Mouse (Mus musculus) adipocyte (in vitro differentiated cells): ENCODE results near the gene Gm11084.
"Not testable (repeated sequence)": the region's sequence is repeated elsewhere in the genome, so short reads cannot be mapped to it uniquely, and the experiment has no call there.

Experiments used
- DNase-seq: peaks from one replicate; pipeline ENCODE4 v3.0.0-alpha.2; 2016; ENCODE audit warnings: low spot score

Gene Gm11084

GRCm38 (mm10) chr2:72994165-72994564 lies 7.6 kb upstream of the Gm11084 start:
- DNase-seq, result no peak

GRCm38 (mm10) chr2:72992497-72992896 lies 6.0 kb upstream of the Gm11084 start:
- DNase-seq, result no peak

GRCm38 (mm10) chr2:72988945-72989344 lies 2.4 kb upstream of the Gm11084 start:
- DNase-seq, result not testable (repeated sequence)

DNA sequence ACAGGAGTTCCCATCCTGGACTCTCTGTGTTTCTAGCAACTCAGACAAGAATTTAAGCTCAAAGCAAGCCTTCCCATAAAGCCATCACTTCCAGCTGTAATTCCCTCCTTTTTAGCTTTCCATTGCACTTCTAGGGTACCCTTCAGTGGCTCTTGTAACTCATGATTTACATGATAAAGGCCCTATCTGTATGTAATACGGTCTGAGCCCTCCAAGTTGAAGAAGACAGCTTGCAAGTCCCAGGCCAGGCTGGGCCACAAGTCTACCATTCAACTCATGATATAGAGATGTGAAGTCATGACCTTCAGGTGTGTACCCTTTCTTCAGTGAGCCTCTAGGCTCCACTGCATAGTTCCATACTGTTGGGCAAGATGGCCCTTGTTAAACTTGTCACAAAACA lies 1.0 kb downstream of the Gm11084 start:
- no peak for DNase-seq

DNA sequence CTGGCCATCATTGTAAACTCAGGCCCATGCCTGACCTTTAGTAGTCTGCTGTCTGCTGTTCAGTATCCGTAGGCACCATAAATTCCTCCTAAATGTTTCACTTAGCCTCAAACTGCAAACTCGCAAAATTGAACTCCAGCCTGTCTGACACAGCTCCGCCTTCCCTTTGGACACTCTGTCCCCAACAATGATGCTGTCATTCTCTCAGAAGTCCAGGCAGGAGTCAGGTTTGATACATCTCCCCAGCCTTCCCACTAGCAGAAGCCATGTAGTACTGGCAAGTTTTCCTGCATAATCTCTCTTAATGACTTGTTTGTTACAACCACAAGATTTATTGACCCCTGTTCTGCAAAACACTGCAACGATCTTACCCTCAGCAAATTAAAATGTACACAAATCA lies 1.7 kb downstream of the Gm11084 start:
- peak; percentile 76 for DNase-seq

GRCm38 (mm10) chr2:72983211-72983610 lies 3.3 kb downstream of the Gm11084 start:
- no peak for DNase-seq

DNA sequence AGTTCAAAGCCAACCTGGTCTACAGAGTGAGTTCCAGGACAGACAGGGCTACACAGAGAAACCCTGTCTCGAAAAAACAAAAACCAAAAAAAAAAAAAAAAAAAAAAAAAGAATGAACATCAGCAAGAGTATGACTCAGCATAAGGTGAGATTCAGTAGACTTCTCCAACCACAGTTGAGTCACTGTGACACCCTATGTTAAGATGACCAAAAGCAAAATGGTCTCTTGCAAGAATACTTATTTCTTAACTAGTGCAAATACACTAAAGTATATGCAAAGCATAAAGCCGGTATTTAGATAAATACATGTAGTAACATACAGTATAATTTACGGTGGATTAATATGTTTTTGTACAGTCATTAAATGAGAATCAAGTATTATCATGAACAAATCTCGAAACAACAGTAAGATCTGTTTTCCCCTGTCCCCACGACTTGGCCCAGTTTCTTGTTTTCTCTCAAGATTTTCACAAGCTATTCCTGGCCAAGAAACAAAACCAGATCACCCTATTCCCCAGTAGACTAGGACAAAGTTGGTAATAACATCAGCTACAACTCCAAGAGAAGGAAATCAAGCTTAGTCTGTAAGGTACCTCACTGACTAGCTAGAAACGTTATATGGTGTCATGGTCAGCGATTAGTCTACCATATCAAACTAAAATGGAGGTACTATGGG lies 4.3 kb downstream of the Gm11084 start:
- DNase-seq, result peak; percentile 98

DNA sequence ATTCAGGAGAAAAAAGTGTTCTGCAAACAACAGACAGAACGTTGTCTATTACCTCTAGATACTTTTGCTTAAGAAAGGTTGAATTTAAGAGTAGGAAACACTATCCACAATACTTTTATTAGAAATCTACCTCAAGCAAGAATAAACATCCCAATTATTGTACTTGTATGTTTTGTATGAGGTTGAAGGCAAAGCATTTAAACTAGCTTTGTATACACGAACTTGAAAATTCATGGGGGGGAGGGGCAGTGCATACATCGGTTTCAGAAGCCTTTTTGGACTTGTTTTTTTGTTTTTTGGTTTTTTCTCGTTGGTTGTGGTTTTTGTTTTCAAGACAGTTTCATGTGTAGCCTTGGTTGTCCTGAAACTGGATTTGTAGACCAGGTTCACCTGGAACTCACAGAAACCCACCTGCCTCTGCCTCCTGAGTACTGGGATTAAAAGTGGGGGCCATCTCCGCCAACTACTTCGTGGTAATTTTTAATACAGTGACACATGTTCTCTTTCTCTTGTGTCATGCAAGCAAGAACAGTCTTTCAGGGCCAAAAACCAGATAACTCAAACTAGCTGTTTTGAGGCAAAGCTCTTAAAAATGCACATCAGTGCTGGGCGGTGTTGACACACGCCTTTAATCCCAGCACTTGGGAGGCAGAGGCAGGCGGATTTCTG lies 4.9 kb downstream of the Gm11084 start:
- DNase-seq, result peak; percentile 68

GRCm38 (mm10) chr2:72981075-72981420 lies 5.5 kb downstream of the Gm11084 start:
- no peak for DNase-seq

- DNase-seq, result peak; percentile 98
Measured at GRCm38 (mm10) chr2:72980337-72981074, 6.0 kb downstream of the Gm11084 start, which contains the start of gene Sp3. Gene Sp3, minus strand, starts transcription at chr2:72980446.

GRCm38 (mm10) chr2:72979659-72980071 lies 6.9 kb downstream of the Gm11084 start:
- peak; percentile 91 for DNase-seq

- DNase-seq, result peak; percentile 86
Measured at GRCm38 (mm10) chr2:72978901-72979658, 7.4 kb downstream of the Gm11084 start.

DNA sequence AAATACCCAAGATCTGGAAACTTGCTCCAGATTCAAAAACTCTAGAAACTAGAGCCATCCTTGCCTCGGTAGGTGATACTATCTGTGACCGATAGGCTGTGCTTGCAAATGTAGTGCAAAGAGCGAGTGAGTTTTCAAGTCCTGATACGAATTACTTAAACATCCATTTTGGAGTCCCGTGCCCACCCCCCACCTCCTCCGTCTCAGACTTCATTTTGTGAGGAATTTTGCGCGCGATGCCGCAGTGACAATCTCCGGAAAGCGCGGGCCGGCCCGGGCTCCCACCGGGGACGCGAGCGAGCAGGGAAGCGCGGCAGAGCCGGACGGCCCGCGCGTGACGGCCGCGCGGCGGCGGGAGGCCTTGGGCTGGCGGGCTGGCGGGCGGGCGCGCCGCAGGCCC lies 8.0 kb downstream of the Gm11084 start:
- DNase-seq, result peak; percentile 81

DNA sequence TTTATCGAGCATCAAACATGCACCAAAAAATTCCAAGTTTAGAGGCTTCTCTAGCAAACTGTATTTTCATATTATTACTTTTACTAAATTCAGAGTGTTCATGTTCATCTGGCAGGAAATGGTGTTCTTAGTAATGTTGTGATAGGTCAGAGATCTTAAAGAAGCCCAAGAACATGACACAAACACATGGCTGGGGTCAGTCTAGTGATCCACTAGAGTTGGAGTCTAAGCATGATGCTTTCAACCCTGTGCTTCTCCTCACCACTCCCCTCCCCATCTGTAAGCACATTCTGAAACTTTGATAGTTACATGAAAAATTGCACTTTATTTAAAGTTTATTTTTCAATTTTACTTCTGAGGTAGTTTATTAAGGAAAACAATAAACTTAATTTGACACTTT lies 9.2 kb downstream of the Gm11084 start:
- DNase-seq, result peak; percentile 60

DNA sequence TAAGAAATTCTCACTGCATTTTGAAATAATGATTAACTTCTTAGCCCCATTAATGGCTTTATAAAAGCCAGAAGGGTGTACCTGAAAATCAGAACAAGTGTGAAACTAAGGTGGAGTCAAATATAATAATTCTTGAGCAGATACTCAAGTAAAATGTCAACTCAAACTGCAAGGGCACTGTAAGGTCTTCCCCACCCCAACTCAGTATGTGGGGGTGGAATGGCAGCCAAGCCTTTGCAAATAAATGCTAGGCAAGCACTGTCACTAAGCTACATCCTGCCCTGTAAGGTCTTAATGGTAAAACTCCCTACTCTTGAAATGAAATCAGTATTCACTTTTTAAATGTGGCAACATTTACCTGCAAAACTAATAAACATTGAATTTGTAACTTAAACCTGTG lies 10.5 kb downstream of the Gm11084 start:
- no peak for DNase-seq

DNA sequence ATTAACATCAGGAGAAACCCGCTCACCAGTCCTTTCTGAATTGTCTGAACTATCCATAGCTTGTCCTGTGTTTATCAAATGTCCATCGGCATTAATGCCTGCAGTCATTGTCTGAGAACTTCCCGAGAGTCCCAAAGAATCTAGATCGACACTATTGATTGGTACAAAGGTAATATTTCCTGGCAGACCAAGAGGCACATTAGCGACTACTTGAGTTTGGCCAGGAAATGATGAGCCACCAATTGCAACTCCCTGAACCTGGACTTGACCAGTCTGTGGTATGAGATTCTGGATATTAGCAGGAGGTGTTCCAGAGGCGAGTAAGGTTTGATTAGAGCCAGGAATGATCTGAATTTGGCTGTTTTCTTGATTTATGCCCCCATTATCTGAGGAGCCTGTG lies 15.7 kb downstream of the Gm11084 start:
- DNase-seq, result no peak

GRCm38 (mm10) chr2:72970302-72970701 lies 16.2 kb downstream of the Gm11084 start:
- peak; percentile 51 for DNase-seq

GRCm38 (mm10) chr2:72968536-72968935 lies 18.0 kb downstream of the Gm11084 start:
- no peak for DNase-seq

DNA sequence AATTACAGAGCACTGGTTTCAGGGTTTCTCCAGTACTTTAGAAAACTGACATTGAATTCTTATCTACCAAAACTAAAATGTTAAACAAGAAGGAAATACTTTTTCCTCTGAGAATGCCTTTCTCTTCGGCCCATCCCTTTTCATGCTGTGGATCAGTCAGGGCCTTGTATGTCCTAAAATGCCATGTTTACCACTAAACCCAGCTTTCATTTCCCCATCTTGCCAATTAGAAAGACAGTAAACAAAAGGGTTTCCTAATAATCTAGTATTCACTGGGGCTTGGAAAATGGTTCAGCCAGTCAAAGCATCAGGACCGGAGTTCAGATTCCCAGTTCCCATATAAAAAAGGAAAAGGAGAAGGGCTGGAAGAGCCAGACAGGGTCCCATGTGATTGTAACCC lies 21.1 kb downstream of the Gm11084 start:
- DNase-seq, result no peak

- DNase-seq, result no peak
Measured at GRCm38 (mm10) chr2:72956415-72956814, 30.1 kb downstream of the Gm11084 start.

DNA sequence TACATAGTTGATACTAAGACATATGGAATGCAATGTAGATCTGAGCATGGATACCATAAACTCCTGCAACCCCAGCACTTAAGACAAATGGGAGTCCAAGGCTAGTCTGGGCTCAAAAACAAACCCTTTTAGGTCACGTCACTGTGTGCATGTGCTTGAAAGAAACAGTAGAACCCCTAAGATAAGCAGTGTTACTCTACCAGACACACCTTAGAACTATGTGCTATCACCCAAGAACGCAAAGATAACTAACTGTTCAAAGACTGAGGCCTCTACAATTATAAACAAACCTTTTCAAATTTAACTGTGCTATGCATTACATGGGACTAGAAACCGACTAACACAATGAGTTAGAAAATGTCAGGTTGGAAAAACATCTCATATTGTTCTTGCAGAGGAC lies 33.5 kb downstream of the Gm11084 start:
- DNase-seq, result no peak

DNA sequence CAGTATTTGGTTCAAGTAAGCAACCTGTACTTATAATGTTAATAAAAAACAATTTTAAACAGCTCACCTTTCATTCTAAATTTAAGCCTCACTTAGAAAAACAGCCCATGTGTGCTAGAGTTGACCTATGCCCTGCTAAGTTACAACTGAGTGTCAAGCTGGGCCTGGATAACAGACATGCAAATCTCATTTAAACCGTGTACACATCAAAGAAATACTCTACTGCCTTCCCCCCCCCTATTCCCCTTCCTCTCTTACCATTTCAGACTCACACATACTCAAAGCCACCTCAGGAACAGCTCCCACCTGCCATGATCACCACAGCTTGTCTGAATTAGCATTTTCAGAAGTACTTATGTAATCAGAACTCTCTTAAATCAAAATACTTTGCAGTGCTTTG lies 50.6 kb downstream of the Gm11084 start:
- DNase-seq, result no peak
